Mouse (Mus musculus) E14TG2a.4 (cell line): ENCODE results near the gene Celf1.

ENCODE experiments used
- H3K27me3 ChIP-seq: 2 replicates; pipeline ENCODE4 v1.6.1; 2014; ENCODE audit warnings: low read length, control low read depth; ENCODE audit not compliant: insufficient read depth
- H3K36me3 ChIP-seq: 2 replicates; pipeline ENCODE4 v1.6.1; 2014; ENCODE audit warnings: low read length, control low read depth; ENCODE audit not compliant: insufficient read depth
- H3K4me1 ChIP-seq: replicated peaks from 2 replicates; pipeline ENCODE4 v1.6.1; 2014; ENCODE audit warnings: low read depth, low read length, control low read depth
- H3K4me3 ChIP-seq: replicated peaks from 2 replicates; pipeline ENCODE4 v1.5.1; 2014; ENCODE audit warnings: mild to moderate bottlenecking, low read length
- H3K9me3 ChIP-seq: 2 replicates; pipeline ENCODE4 v1.6.1; 2014; ENCODE audit warnings: low read length, control low read depth
- CTCF ChIP-seq: conservative IDR thresholded peaks from 2 replicates; pipeline ENCODE4 v1.5.1; 2014; ENCODE audit warnings: low read length
- NANOG ChIP-seq: IDR thresholded peaks from 2 replicates; pipeline ENCODE4 v1.6.1; 2014; ENCODE audit warnings: borderline replicate concordance, low read length, mixed read lengths
- POU5F1 ChIP-seq: IDR thresholded peaks from 2 replicates; pipeline ENCODE4 v1.6.1; 2014; ENCODE audit warnings: low read length, borderline replicate concordance

Celf1 gene

DNA sequence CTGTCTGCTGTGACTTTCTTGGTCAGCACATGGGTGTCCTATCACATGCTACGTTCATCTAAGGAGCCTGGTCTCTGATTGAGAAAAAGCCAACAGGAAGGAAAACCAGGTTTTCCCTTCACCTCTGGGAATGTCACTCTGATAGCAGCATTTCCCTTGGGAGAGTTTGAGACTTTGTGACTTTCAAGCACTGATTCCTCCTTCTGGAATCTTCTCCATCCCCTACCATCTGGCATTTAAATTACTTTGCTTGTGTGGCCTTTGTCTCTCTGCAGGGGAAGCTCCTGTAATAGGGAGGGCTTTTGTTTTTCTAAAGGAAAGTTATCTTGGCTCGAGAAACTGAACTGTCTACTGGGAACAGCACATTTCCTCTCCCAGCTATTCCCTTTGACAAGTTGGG lies 82.9 kb downstream of the Celf1 start:
- Histone ChIP-seq H3K4me3 (no peak overlapping the region), H3K27me3 (no peaks in the 10 kb centered on the region), H3K9me3 (no peaks in the 10 kb centered on the region), H3K4me1 (peaks cover 51% of the 10 kb centered on the region), H3K36me3 (peaks cover 18% of the 10 kb centered on the region)
- TF ChIP-seq POU5F1 (no peak), CTCF (no peak), NANOG (no peak)

DNA sequence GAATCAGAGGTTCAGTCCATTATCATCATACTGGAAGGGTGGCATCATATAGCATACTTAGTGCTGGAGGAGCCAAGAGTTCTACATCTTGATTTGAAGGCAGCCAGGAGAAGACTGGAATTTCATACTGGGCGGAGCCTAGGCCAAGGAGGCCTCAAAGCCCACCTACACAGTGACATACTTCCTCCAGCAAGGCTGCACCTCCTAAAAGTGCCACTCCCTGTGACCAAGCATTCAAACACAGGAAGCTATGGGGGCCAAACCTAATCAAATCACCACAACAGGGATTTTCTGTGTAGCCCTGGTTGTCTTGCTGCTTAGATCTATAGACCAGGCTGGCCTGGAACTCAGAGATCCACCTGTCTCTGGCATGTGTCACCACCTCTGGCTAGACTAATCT lies 83.8 kb downstream of the Celf1 start:
- TF ChIP-seq POU5F1, result no peak
- H3K9me3 ChIP-seq, result no peaks in the 10 kb centered on the region
- H3K4me1 ChIP-seq, result peaks cover 43% of the 10 kb centered on the region
- H3K36me3 ChIP-seq, result peaks cover 14% of the 10 kb centered on the region
- H3K27me3 ChIP-seq, result no peaks in the 10 kb centered on the region
- H3K4me3 ChIP-seq, result no peak overlapping the region

DNA sequence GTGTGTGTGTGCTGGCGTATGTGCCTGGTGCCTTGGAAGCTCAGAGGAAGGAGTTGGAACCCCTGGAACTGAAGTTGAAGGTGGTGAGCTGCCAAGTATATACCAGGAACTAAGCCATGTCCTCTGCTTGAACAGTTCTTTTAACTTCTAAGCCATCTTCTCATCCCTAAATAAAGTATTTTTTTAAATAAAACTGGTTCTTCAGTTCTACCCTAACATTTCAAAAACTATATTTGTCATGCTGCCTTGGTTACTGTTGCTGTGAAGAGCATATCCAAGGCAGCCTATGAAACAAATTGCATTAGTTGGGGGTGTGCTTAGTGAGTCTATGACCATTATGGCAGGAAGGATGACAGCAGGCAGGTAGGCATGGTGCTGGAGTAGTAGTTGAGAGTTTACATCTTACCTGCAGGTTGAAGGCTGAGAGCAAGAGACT lies 84.9 kb downstream of the Celf1 start:
- no peaks in the 10 kb centered on the region for H3K9me3 ChIP-seq
- peaks cover 8% of the 10 kb centered on the region for H3K36me3 ChIP-seq
- H3K27me3 ChIP-seq, result no peaks in the 10 kb centered on the region
- H3K4me3 ChIP-seq, result no peak overlapping the region
- H3K4me1 ChIP-seq, result peaks cover 38% of the 10 kb centered on the region
- no peak for TF ChIP-seq NANOG

DNA sequence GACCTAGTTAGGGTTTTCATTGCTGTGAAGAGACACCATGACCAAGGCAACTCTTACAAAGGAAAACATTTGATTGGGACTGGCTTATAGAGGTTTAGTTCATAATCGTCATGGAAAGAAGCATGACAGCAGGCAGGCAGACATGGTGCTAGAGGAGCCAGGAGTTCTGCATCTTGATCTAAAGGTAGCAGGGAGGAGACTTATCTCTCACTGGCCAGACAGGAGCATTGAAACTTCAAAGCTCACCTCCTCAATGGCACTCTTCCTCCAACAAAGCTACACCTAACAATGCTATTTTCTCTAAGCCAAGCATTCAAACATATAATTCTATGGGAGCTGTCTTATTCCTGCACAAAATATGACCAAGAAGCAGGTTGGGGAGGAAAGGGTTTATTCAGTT lies 86.3 kb downstream of the Celf1 start:
- no peak for TF ChIP-seq CTCF
- TF ChIP-seq POU5F1, result no peak
- TF ChIP-seq NANOG, result no peak
- H3K4me3 ChIP-seq, result no peak overlapping the region

DNA sequence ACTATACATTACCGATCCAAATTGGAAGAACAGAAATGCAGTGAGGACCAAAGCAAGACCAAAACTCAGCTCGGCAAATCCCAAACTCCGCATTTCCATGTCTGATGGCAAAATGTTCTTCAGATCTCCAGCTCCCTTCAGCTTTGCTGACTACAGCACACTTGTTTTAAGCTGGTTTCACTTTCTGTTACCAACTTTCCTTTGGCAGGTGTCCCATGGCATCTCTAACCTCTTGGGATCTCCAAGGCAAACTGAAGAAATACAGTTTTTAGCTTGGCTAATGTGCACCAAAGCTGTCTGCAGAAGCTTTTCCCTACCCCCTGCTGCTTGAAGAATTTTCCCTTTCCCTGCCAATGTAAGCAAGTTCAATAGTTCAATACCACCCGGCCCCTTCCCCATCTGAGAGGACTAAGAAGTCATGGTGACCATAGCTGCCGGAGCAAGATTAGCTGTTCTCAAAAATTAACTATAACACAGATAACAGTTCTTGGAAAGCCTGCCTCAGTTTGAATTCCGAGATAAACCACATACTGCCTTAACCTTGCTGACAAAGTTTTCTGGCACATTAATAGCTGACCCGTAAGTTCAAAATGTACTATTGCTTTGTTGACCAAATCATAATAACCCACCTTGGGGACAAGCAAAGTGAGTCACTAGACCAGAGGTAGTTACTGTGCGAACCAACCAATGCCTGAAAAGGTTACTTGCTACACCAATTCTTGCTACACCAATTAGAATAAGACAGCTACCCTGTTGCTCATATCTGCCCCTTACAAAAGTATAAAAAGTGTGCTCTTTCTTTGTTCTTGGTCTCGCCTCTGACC lies 87.4 kb downstream of the Celf1 start:
- Histone ChIP-seq H3K4me3 (no peak overlapping the region), H3K4me1 (peaks cover 41% of the 10 kb centered on the region), H3K36me3 (no peaks in the 10 kb centered on the region), H3K27me3 (no peaks in the 10 kb centered on the region), H3K9me3 (no peaks in the 10 kb centered on the region)
- TF ChIP-seq CTCF (no peak), POU5F1 (no peak), NANOG (no peak)

More for the DNA sequence above, 86.3 kb downstream of the Celf1 start:
- Histone ChIP-seq H3K9me3 (no peaks in the 10 kb centered on the region), H3K4me1 (peaks cover 44% of the 10 kb centered on the region), H3K27me3 (no peaks in the 10 kb centered on the region), H3K36me3 (no peaks in the 10 kb centered on the region)

DNA sequence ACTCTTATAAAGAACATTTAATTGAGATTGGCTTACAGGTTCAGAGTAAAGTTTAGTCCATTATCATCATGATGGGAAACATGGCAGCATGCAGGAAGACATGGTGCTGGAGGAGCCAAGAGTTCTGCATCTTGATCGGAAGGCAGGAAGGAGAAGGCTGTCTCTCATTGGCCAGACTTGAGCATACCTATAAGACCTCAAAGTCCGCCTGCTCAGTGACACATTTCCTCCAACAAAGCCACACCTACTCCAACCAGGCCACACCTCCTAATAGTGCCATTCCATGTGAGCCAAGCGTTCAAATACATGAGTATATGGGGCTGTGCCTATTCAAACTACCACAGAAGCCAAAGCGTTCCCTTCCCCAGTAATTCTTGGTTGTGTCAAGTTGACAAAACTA lies 91.0 kb downstream of the Celf1 start:
- H3K4me1 ChIP-seq, result peaks cover 24% of the 10 kb centered on the region
- TF ChIP-seq NANOG (no peak), POU5F1 (no peak), CTCF (no peak)
- H3K27me3 ChIP-seq, result peaks cover 7% of the 10 kb centered on the region; the same call in 1 of the 2 replicates
- H3K36me3 ChIP-seq, result no peaks in the 10 kb centered on the region
- no peaks in the 10 kb centered on the region for H3K9me3 ChIP-seq
- peak overlapping the region; percentile 69 for H3K4me3 ChIP-seq

DNA sequence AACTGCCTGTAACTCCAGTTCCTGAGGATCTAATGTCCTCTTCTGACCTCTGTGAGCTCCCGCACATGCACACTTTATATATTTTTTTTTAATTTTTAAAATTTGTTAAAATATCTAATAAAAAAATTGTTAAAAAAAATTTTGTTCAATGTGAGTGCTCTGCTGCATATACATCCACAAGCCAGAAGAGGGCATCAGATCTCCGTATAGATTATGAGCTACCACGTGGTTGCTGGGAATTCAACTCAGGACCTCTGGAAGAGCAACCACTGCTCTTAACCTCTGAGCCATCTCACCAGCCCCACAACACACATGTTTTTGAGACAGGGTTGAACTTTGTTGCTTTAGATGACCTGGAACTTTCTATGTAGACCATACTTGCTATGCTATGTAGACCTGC lies 92.8 kb downstream of the Celf1 start:
- peaks cover 7% of the 10 kb centered on the region; the same call in 1 of the 2 replicates for H3K27me3 ChIP-seq
- peaks cover 24% of the 10 kb centered on the region for H3K4me1 ChIP-seq
- H3K4me3 ChIP-seq, result no peak overlapping the region
- TF ChIP-seq CTCF (peak; percentile 53), NANOG (no peak), POU5F1 (no peak)
- no peaks in the 10 kb centered on the region for H3K36me3 ChIP-seq
- H3K9me3 ChIP-seq, result no peaks in the 10 kb centered on the region

DNA sequence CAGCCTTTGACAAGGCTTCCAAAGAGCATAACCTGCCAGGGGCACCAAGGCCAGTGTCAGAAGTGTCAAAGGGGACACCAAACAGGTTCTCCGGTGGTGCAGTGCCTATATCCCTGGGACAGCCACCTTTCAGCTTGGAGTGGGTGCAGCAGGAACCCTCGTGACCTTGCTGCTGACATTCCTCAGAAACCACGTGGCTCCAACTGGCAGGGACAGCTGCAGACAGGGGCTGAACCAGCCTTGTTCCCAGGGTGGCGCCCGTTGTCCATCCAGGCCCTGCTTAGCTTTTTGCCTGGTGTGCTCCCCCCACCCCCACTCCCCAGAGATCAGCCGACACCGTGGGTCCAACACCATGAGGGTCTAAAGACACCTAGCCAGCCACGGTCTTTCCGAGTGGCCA lies 95.2 kb downstream of the Celf1 start, which contains the start of gene Rapsn:
Gene Rapsn (plus strand): TSS at position 236 of the 400 bp plus-strand sequence.
- H3K4me1 ChIP-seq, result peaks cover 21% of the 10 kb centered on the region
- H3K9me3 ChIP-seq, result no peaks in the 10 kb centered on the region
- H3K4me3 ChIP-seq, result no peak within 1 kb of the TSS
- H3K27me3 ChIP-seq, result peaks cover 7% of the 10 kb centered on the region; the same call in 1 of the 2 replicates
- TF ChIP-seq POU5F1, result no peak
- TF ChIP-seq NANOG, result no peak
- no peak for TF ChIP-seq CTCF
- no peaks in the 10 kb centered on the region for H3K36me3 ChIP-seq

DNA sequence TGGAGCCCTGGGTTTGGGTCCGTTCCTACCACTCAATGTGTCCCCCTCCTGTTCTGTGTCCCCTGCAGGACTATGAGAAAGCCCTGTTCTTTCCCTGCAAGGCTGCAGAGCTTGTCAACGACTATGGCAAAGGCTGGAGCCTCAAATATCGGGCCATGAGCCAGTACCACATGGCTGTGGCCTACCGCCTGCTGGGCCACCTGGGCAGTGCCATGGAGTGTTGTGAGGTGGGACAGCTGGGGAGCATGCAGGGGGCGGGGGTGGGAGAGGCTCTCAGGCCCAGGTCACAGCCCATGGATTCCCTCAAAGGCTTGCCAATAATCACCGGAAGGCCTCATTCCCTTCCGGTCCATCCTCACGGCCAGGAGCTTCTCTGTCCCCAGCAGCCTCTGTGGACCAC lies 101.6 kb downstream of the Celf1 start:
- TF ChIP-seq CTCF, result no peak
- TF ChIP-seq NANOG, result no peak
- TF ChIP-seq POU5F1, result no peak
- H3K36me3 ChIP-seq, result no peaks in the 10 kb centered on the region
- no peaks in the 10 kb centered on the region for H3K9me3 ChIP-seq
- peaks cover 36% of the 10 kb centered on the region for H3K27me3 ChIP-seq
- no peak overlapping the region for H3K4me3 ChIP-seq
- H3K4me1 ChIP-seq, result peaks cover 46% of the 10 kb centered on the region
